18 mouse cellular contexts compared by ENCODE assay signal in the genomic region with DNA sequence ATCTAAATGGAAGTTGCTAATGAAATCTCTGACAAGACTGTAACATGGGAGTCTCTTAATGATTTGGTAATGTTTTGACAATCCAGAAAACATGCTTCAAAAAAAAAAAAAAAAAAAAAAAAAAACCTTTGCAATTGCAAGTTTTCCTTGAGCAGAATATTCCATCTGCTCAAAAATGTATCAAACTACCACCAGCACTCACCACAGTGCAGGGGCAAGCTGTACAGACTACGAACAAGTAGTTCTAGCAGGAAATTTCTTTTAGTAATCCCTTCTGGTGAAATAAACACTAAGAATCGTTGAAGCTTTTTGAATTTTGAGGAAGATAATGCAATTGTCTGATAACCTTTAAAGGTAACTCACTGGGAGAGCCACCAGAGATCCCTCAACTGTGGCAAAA.
"Had no signal": no experiment of that assay in that cellular context is flagged by ENCODE, and none has a peak within 500 bp of the region (broad histone marks: within the 10 kb centered on the region; RNA-seq: fewer than 3 reads in every experiment).

No protein-coding gene starts in this region.

- ATAC-seq: liver, postnatal 0 days; lung, postnatal 0 days; midbrain, embryonic 13.5 days; midbrain, embryonic 15.5 days had no signal

- DNase-seq: liver, postnatal 0 days; lung, adult 2 months; lung, postnatal 14 days; lung, postnatal 36 days; right cerebral cortex, postnatal 14 days; thymus, adult 2 months; thymus, postnatal 25 days; thymus, postnatal 4 days had no signal

- H3K4me1 ChIP-seq: lung, embryonic 15.5 days; megakaryocyte, embryonic 14.5 days; midbrain, embryonic 13.5 days; midbrain, embryonic 15.5 days; neural tube, embryonic 12.5 days; stomach, embryonic 15.5 days had no signal

- H3K27ac ChIP-seq: lung, embryonic 15.5 days; macrophage; midbrain, embryonic 13.5 days; midbrain, embryonic 15.5 days; neural tube, embryonic 12.5 days; stomach, embryonic 15.5 days; stomach, postnatal 0 days had no signal

- H3K4me3 ChIP-seq: lung, embryonic 15.5 days; megakaryocyte, embryonic 14.5 days; midbrain, embryonic 13.5 days; midbrain, embryonic 15.5 days; neural tube, embryonic 12.5 days; stomach, embryonic 15.5 days had no signal

- H3K36me3 ChIP-seq: lung, embryonic 15.5 days; midbrain, embryonic 13.5 days; midbrain, embryonic 15.5 days; neural tube, embryonic 12.5 days; stomach, embryonic 15.5 days had no signal

- H3K4me2 ChIP-seq: lung, embryonic 15.5 days; midbrain, embryonic 11.5 days; midbrain, embryonic 13.5 days; midbrain, embryonic 15.5 days; neural tube, embryonic 12.5 days; stomach, embryonic 15.5 days had no signal

- H3K27me3 ChIP-seq: lung, embryonic 15.5 days; megakaryocyte, embryonic 14.5 days; midbrain, embryonic 13.5 days; midbrain, embryonic 15.5 days; neural tube, embryonic 12.5 days; stomach, embryonic 15.5 days had no signal

- H3K9ac ChIP-seq: liver, postnatal 0 days; lung, embryonic 15.5 days; midbrain, embryonic 13.5 days; midbrain, embryonic 15.5 days; neural tube, embryonic 12.5 days; stomach, embryonic 15.5 days had no signal

- H3K9me3 ChIP-seq: lung, embryonic 15.5 days; midbrain, embryonic 15.5 days; neural tube, embryonic 12.5 days; stomach, embryonic 15.5 days had no signal
